Mouse (Mus musculus) liver, adult 2 months (tissue): ENCODE measurements around the gene Hist1h2bm. TPM values are rescaled to one million over a fixed set of nuclear protein-coding genes. Genes with fewer than 3 reads are reported as not detected.

Experiments used
- DNase-seq: peaks from one replicate; pipeline ENCODE4 v3.0.0-alpha.2; 2011; ENCODE audit warnings: low read depth, low spot score; ENCODE audit errors: extremely low read depth
- H3K27ac ChIP-seq: fragments of 200-500 bp; replicated peaks from 2 replicates; pipeline ENCODE4 v1.5.1; 2012; ENCODE audit warnings: low read depth, mild to moderate bottlenecking, control low read depth, inconsistent platforms, low read length; ENCODE audit not compliant: insufficient read depth
- H3K27me3 ChIP-seq: fragments of 200-500 bp; 2 replicates; pipeline ENCODE4 v1.6.1; 2012; ENCODE audit warnings: mild to moderate bottlenecking, moderate library complexity, low read length, inconsistent platforms; ENCODE audit not compliant: control insufficient read depth, insufficient read depth
- H3K36me3 ChIP-seq: fragments of 200-500 bp; 2 replicates; pipeline ENCODE4 v1.6.1; 2012; ENCODE audit warnings: low read length, inconsistent platforms; ENCODE audit not compliant: control insufficient read depth, insufficient read depth
- H3K4me1 ChIP-seq: fragments of 200-500 bp; 2 replicates; pipeline ENCODE4 v1.6.1; 2011; ENCODE audit warnings: low read length; ENCODE audit not compliant: control insufficient read depth, insufficient read depth
- H3K4me3 ChIP-seq: fragments of 200-500 bp; 2 replicates; pipeline ENCODE4 v1.5.1; 2011; ENCODE audit warnings: low read depth, mild to moderate bottlenecking, control low read depth, low read length, moderate library complexity; ENCODE audit not compliant: insufficient read depth
- H3K79me2 ChIP-seq: fragments of 200-500 bp; 2 replicates; pipeline ENCODE4 v1.6.1; 2012; ENCODE audit warnings: inconsistent platforms, mild to moderate bottlenecking, low read length, moderate library complexity; ENCODE audit not compliant: control insufficient read depth, insufficient read depth
- H3K9ac ChIP-seq: fragments of 200-500 bp; 2 replicates; pipeline ENCODE4 v1.6.1; 2012; ENCODE audit warnings: low read depth, mild to moderate bottlenecking, control low read depth, inconsistent platforms, low read length
- CTCF ChIP-seq: fragments of 200-500 bp; IDR thresholded peaks from 2 replicates; pipeline ENCODE4 v1.5.1; 2011; ENCODE audit warnings: low read depth, low read length, control low read depth
- POLR2A ChIP-seq: fragments of 200-500 bp; IDR thresholded peaks from 2 replicates; pipeline ENCODE4 v1.6.1; 2011; ENCODE audit warnings: low read length, control low read depth; ENCODE audit not compliant: insufficient read depth; ENCODE audit errors: extremely low read depth
- WGBS: fragments of 180-500 bp; shearing (Covaris S2); methylation state at CpG from one replicate; pipeline ENCODE4 v1.1.7; 2018; 5-methylcytosine and 5-hydroxymethylcytosine counted together
- polyA plus RNA-seq: library from polyadenylated mRNA; depleted of rRNA; stranded (reverse); fragments of >200 nt; gene quantifications from 2 replicates; pipeline ENCODE4 v1.2.3, GENCODE M21; 2012; rRNA removed
- total RNA-seq: library from RNA; depleted of rRNA; stranded (reverse); fragments of >200 nt; gene quantifications from 2 replicates; pipeline ENCODE4 v1.2.3, GENCODE M21; 2014; rRNA removed

Hist1h2bm gene
- total and polyA plus RNA-seq, 2 experiments: 2.8 TPM; not detected in 1

GRCm38 (mm10) chr13:21755707-21756106 is 33.9 kb downstream of the Hist1h2bm start:
- no peaks in the 10 kb centered on the region for H3K27me3 ChIP-seq
- peaks cover 5% of the 10 kb centered on the region for H3K4me1 ChIP-seq
- H3K9ac ChIP-seq: no peak overlapping the region
- TF ChIP-seq POLR2A (no peak), CTCF (no peak)
- H3K79me2 ChIP-seq: no peaks in the 10 kb centered on the region
- 87% methylated on average over 1 of the region's 1 CpGs for WGBS
- H3K27ac ChIP-seq: no peak overlapping the region
- H3K4me3 ChIP-seq: no peak overlapping the region
- DNase-seq: no peak
- H3K36me3 ChIP-seq: no peaks in the 10 kb centered on the region

Other genes with a start within 250 kb of the Hist1h2bm start
Only the 30 nearest of the 31 such genes appear.
- not detected in 2 replicates for gene Gm10065, start 242.6 kb upstream of the Hist1h2bm start, total RNA-seq
- not detected in 2 replicates for gene Gm10065, start 242.6 kb upstream of the Hist1h2bm start, polyA plus RNA-seq
- 0.27 and 0.28 TPM in 2 replicates for gene AK157302, start 226.8 kb upstream of the Hist1h2bm start, total RNA-seq
- 0.11 TPM in 1 of 2 replicates, not detected in the other for gene AK157302, start 226.8 kb upstream of the Hist1h2bm start, polyA plus RNA-seq
- gene Gm11273, start 220.6 kb upstream of the Hist1h2bm start, total RNA-seq: 20.5 and 23.4 TPM in 2 replicates
- 26.0 and 26.2 TPM in 2 replicates for gene Gm11273, start 220.6 kb upstream of the Hist1h2bm start, polyA plus RNA-seq
- 4.7 and 5.3 TPM in 2 replicates for gene Zkscan8, start 190.9 kb upstream of the Hist1h2bm start, total RNA-seq
- gene Zkscan8, start 190.9 kb upstream of the Hist1h2bm start, polyA plus RNA-seq: 1.5 and 1.7 TPM in 2 replicates
- gene Olfr1366, start 179.2 kb upstream of the Hist1h2bm start, total RNA-seq: not detected in 2 replicates
- gene Olfr1366, start 179.2 kb upstream of the Hist1h2bm start, polyA plus RNA-seq: not detected in 2 replicates
- gene Olfr1535, start 162.2 kb upstream of the Hist1h2bm start, total RNA-seq: not detected in 2 replicates
- not detected in 2 replicates for gene Olfr1535, start 162.2 kb upstream of the Hist1h2bm start, polyA plus RNA-seq
- gene Olfr1364, start 140.3 kb upstream of the Hist1h2bm start, total RNA-seq: not detected in 2 replicates
- not detected in 2 replicates for gene Olfr1364, start 140.3 kb upstream of the Hist1h2bm start, polyA plus RNA-seq
- not detected in 2 replicates for gene Olfr1362, start 108.0 kb upstream of the Hist1h2bm start, total RNA-seq
- not detected in 2 replicates for gene Olfr1362, start 108.0 kb upstream of the Hist1h2bm start, polyA plus RNA-seq
- gene Olfr11, start 79.5 kb upstream of the Hist1h2bm start, total RNA-seq: not detected in 2 replicates
- gene Olfr11, start 79.5 kb upstream of the Hist1h2bm start, polyA plus RNA-seq: not detected in 2 replicates
- gene Olfr1361, start 58.7 kb upstream of the Hist1h2bm start, total RNA-seq: not detected in 2 replicates
- not detected in 2 replicates for gene Olfr1361, start 58.7 kb upstream of the Hist1h2bm start, polyA plus RNA-seq
- gene Olfr1360, start 44.6 kb upstream of the Hist1h2bm start, total RNA-seq: not detected in 2 replicates
- not detected in 2 replicates for gene Olfr1360, start 44.6 kb upstream of the Hist1h2bm start, polyA plus RNA-seq
- gene Olfr1359, start 23.9 kb upstream of the Hist1h2bm start, total RNA-seq: not detected in 2 replicates
- gene Olfr1359, start 23.9 kb upstream of the Hist1h2bm start, polyA plus RNA-seq: not detected in 2 replicates
- gene Hist1h2bl, start 5.9 kb upstream of the Hist1h2bm start, total RNA-seq: 1.4 and 1.5 TPM in 2 replicates
- 0.90 TPM in 1 of 2 replicates, not detected in the other for gene Hist1h2bl, start 5.9 kb upstream of the Hist1h2bm start, polyA plus RNA-seq
- 8.9 and 10.2 TPM in 2 replicates for gene Hist1h2ai, start 5.6 kb upstream of the Hist1h2bm start, total RNA-seq
- 0.64 and 1.6 TPM in 2 replicates for gene Hist1h2ai, start 5.6 kb upstream of the Hist1h2bm start, polyA plus RNA-seq
- gene Hist1h3h, start 4.4 kb upstream of the Hist1h2bm start, total RNA-seq: 24.2 and 48.6 TPM in 2 replicates
- gene Hist1h3h, start 4.4 kb upstream of the Hist1h2bm start, polyA plus RNA-seq: 1.8 TPM in 1 of 2 replicates, not detected in the other
- 21.5 and 24.9 TPM in 2 replicates for gene Hist1h4j, start 13.0 kb downstream of the Hist1h2bm start, total RNA-seq
- 0.31 and 1.1 TPM in 2 replicates for gene Hist1h4j, start 13.0 kb downstream of the Hist1h2bm start, polyA plus RNA-seq
- 41.2 and 45.6 TPM in 2 replicates for gene Hist1h4k, start 28.5 kb downstream of the Hist1h2bm start, total RNA-seq
- gene Hist1h4k, start 28.5 kb downstream of the Hist1h2bm start, polyA plus RNA-seq: 3.6 and 8.6 TPM in 2 replicates
- 3.3 and 6.0 TPM in 2 replicates for gene Hist1h2ak, start 31.8 kb downstream of the Hist1h2bm start, total RNA-seq
- 0.47 TPM in 1 of 2 replicates, not detected in the other for gene Hist1h2ak, start 31.8 kb downstream of the Hist1h2bm start, polyA plus RNA-seq
- 4.6 and 10.8 TPM in 2 replicates for gene Hist1h2bn, start 32.1 kb downstream of the Hist1h2bm start, total RNA-seq
- not detected in 2 replicates for gene Hist1h2bn, start 32.1 kb downstream of the Hist1h2bm start, polyA plus RNA-seq
- gene Hist1h1b, start 58.6 kb downstream of the Hist1h2bm start, total RNA-seq: 3.5 and 4.5 TPM in 2 replicates
- gene Hist1h1b, start 58.6 kb downstream of the Hist1h2bm start, polyA plus RNA-seq: 0.35 TPM in 1 of 2 replicates, not detected in the other
- 26.6 and 38.0 TPM in 2 replicates for gene Hist1h3i, start 61.3 kb downstream of the Hist1h2bm start, total RNA-seq
- gene Hist1h3i, start 61.3 kb downstream of the Hist1h2bm start, polyA plus RNA-seq: 4.1 and 5.4 TPM in 2 replicates
- gene Hist1h2an, start 65.2 kb downstream of the Hist1h2bm start, total RNA-seq: 7.3 and 8.7 TPM in 2 replicates
- not detected in 2 replicates for gene Hist1h2an, start 65.2 kb downstream of the Hist1h2bm start, polyA plus RNA-seq
- gene Hist1h2bp, start 65.4 kb downstream of the Hist1h2bm start, total RNA-seq: 0.40 and 0.74 TPM in 2 replicates
- not detected in 2 replicates for gene Hist1h2bp, start 65.4 kb downstream of the Hist1h2bm start, polyA plus RNA-seq
- gene Hist1h2bq, start 88.2 kb downstream of the Hist1h2bm start, total RNA-seq: 2.1 and 4.9 TPM in 2 replicates
- gene Hist1h2bq, start 88.2 kb downstream of the Hist1h2bm start, polyA plus RNA-seq: 1.2 and 11.7 TPM in 2 replicates
- gene Hist1h2ao, start 88.4 kb downstream of the Hist1h2bm start, total RNA-seq: 0.55 TPM in 1 of 2 replicates, not detected in the other
- gene Hist1h2ao, start 88.4 kb downstream of the Hist1h2bm start, polyA plus RNA-seq: not detected in 2 replicates
- gene Hist1h4m, start 89.7 kb downstream of the Hist1h2bm start, total RNA-seq: 0.60 and 0.74 TPM in 2 replicates
- gene Hist1h4m, start 89.7 kb downstream of the Hist1h2bm start, polyA plus RNA-seq: not detected in 2 replicates
- 336 and 466 TPM in 2 replicates for gene Hist1h4n, start 110.2 kb downstream of the Hist1h2bm start, total RNA-seq
- gene Hist1h4n, start 110.2 kb downstream of the Hist1h2bm start, polyA plus RNA-seq: 4.5 and 8.5 TPM in 2 replicates
- 37.4 and 51.8 TPM in 2 replicates for gene Hist1h2ap, start 111.5 kb downstream of the Hist1h2bm start, total RNA-seq
- gene Hist1h2ap, start 111.5 kb downstream of the Hist1h2bm start, polyA plus RNA-seq: 6.3 and 14.0 TPM in 2 replicates
- gene Hist1h2br, start 111.7 kb downstream of the Hist1h2bm start, total RNA-seq: 0.65 and 1.3 TPM in 2 replicates
- gene Hist1h2br, start 111.7 kb downstream of the Hist1h2bm start, polyA plus RNA-seq: 1.0 and 11.9 TPM in 2 replicates
- gene Zfp184, start 223.1 kb downstream of the Hist1h2bm start, total RNA-seq: 0.18 and 0.60 TPM in 2 replicates
- gene Zfp184, start 223.1 kb downstream of the Hist1h2bm start, polyA plus RNA-seq: 0.07 and 0.11 TPM in 2 replicates